Mouse (Mus musculus) hematopoietic stem cell, adult 5-6 weeks (primary cell): ENCODE measurements around the gene Gm9495. TPM values are rescaled to one million over a fixed set of nuclear protein-coding genes. Genes with fewer than 3 reads are reported as not detected.
"Not testable (repeated sequence)": the region's sequence is repeated elsewhere in the genome, so short reads cannot be mapped to it uniquely, and the experiment has no call there.

Source experiments
- ATAC-seq, 2 experiments: fragments of 125-278 bp in 1 of 2; replicated peaks in 1 of 2; 2 replicates each; pipeline ENCODE4 v1.8.0; 2016 to 2017; ENCODE audit warnings: inconsistent platforms in 2 of 2, mild to moderate bottlenecking in 2 of 2, moderate number of reproducible peaks in 2 of 2, low read depth in 1 of 2, moderate TSS enrichment in 1 of 2; ENCODE audit not compliant: low FRiP score in 2 of 2, poor library complexity in 2 of 2, severe bottlenecking in 2 of 2, insufficient read depth in 1 of 2, low TSS enrichment in 1 of 2
- total RNA-seq: library from RNA; stranded (forward); fragments of 172-1452, 232-1000 nt; gene quantifications from 2 replicates; pipeline ENCODE4 v1.2.3, GENCODE M21; 2017

Gene Gm9495
- not detected in 2 replicates for total RNA-seq

DNA sequence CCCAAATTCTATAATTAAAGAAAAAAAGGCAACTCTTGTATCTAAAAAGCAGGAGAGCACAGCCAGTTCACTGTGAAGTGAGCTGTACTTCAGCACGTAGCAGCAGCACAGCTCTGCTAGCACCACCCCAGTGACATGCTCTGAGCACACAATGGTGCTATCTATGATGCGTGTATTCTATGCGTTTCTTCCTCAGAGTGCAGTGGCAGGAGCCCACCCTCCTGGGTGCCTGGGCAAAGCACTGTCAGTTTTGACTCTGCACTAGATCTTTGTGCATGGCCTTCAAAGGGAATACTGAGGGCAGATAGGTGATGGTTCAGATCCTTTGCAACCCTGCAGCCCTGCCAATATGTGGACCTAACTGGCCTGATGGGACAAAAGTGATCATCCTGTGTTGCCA lies at the start of gene Gm9495:
Gene Gm9495 (minus strand): TSS at position 101 of the 400 bp plus-strand sequence.
- ATAC-seq = not testable (repeated sequence)

DNA sequence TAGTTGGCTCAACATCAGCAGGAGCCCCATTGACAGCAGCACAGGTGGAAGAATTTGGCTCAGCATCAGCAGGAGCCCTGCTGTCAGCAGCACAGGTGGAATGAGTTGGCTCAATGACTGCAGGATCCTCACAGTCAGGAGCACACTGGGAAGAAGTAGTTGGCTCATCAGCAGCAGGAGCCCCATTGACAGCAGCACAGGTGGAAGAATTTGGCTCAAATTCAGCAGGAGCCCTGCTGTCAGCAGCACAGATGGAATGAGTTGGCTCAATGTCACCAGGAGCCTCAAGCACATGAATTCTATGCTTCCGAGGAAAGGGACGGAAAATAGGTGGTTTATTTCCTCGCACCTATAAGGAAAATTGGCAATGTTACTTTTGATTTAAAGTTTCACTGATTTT lies 21.6 kb upstream of the Gm9495 start:
- ATAC-seq = not testable (repeated sequence)

DNA sequence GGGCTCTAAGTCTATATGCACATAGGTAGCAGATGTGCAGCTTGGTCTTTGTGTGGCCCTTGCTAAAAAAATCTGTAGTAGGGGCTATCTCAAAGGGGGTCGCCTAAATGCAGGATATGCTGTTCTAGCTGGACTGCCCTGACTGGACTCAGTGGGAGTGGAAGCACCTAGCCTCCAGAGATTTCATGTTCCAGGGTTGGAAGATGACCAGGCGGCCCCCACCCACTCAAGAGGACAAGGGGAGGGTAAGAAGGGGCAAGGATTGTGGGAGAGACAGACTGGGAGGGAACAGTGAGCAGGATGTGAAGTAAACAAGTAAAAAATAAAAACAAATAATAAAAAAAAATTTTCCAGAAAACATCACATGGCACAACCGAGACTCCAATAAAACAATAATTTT lies 33.3 kb downstream of the Gm9495 start:
- ATAC-seq = not testable (repeated sequence)

DNA sequence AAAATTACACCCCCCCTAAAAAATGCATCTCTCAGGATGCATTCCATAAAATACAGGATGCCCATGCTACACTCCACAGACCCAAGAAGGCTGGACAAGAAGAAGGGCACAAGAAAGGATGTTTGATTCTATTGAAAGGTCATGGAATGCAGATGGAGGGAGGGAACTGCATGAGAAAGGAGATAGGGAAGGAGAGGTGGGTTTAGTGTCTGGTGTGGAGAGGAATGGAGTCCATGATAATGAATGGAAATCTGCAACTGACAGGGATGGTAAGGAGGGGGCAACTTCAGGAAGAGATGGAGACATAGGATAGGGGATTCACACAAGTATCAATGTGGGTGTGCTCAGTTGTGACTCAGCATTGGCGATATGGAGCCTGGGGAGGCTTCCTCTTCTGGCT lies 39.0 kb downstream of the Gm9495 start:
- ATAC-seq = no peak

DNA sequence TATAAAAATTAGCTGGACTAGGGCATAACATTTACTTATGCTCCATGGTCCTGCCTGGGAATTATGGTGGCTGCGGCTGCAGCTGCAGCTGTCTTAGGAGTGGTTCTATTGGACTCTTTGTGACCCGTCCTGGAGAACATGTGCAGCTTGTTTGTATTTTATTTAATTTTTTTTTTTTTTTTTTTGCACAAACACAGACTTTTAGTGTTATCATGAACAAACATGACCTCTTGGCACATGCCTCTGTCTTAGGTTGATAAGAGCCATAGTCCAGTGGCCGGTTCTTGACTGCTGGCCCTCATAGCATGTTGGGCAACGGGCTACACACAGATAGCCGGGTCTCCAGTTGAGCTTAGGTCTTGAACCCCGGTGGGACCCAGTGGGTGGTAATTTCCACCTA lies 48.6 kb downstream of the Gm9495 start:
- no peak for ATAC-seq

DNA sequence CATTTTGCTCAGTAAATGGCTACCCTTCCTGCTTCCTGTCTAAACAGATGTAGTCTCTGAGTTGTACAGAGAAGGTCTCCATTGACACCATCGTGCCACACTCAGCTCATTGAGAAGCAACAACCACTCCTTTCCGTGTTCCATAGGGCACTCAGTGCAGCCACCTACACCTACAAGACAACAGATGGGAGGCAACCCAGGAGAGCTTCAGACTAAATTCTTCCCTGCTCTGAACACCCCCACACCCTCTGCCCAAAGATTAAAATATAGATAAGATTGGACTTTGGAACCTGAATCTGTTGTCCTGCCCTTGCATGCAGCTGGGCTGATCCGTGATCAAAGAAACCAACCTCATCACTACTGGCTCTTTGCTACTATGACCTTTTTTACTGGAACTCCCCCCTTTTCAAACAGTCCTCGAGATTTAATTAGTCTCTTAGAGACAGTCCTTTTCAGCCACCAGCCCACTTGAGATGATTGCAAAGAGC lies 53.4 kb downstream of the Gm9495 start:
- no peak for ATAC-seq

DNA sequence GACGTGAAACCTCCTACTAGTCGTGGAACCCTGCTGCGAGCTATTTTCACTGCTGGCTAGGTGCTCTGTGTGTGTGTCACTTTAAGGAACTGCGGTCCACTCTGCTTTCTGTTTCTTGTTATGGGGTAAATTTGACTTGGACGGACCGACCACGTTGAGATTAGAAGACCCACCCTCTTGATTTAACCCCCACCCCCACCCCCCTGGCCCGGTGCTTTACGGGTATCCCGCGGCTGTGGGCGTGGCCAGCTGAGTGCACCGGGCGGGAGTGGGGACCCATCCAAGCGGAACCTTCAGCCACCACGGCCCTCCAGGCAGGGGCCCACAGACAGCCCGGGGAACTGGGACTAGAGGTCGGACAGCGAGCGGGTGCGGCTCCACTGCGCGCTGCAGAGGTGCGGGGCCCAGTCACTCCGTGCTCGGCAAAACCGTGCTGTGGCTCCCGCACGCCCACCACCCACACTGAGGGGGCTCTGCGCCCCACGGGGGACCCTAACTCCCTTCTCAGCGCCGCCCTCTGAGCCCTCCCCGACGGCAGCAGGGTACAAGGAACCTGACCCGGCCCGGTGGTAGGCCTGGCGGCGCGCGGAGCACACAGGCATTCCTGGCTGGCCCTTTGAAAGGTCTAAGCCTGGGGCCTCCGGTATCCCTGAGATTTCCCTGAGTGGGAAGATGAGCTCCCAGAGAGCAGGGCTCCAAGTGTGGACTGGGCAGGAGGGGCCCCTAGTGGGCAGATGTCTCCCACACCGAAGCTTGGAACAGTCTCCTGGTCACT lies 54.0 kb downstream of the Gm9495 start:
- peak; percentile 63 to 77 for ATAC-seq

DNA sequence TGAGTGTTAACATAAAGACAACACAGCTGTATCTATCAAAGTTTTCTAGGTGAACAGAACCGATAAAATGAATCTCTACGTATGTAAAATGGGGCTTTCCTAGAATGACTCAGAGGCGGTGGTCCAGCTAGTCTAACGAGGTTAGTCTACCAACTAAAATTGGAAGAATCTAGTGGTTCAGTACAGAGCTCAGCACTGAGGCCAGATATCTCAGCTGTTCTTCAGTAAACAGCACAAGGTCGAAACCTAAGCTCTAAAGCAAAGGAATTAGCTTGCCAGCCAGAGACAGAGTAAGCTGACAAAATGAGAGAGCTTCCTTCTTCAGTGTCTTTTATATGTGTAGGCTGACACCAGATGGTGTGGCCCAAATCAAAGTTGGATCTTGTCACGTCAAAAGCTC lies 57.2 kb downstream of the Gm9495 start:
- ATAC-seq = no peak

DNA sequence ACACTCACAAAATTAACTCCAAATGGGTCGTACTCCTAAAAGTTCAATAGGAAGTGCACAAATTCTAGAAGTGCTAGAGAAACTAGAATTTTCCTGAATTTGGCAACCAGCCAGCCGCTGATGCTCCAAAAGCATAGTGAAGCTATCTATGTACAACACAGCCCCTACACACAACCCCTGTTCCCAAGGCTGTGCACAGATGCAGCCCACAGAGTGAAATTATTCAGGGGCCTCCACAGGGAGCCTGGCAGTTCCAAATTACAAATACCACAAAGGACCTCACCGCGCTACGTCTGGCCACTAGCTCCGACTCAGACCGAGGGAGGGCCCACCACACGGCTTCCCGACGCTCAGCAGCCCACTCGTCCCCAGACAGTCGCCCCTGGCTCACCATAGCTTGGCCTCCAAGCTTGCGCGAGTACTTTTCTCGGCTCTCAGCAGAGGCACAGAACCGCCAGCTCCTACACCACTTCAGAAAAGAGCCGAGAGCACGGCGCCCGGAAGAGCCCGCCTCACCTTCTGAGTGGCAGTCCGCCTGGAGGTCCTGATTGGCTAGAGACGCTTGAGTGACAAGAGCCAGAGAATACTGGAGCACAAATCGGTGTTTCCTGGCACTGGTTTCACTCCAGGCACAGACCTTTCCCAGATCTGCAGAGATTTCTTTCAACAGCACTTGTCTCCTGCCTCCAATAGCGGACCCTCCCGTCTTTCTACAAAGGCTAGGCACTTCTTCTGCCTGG lies 58.1 kb downstream of the Gm9495 start:
- peak; percentile 98 for ATAC-seq

DNA sequence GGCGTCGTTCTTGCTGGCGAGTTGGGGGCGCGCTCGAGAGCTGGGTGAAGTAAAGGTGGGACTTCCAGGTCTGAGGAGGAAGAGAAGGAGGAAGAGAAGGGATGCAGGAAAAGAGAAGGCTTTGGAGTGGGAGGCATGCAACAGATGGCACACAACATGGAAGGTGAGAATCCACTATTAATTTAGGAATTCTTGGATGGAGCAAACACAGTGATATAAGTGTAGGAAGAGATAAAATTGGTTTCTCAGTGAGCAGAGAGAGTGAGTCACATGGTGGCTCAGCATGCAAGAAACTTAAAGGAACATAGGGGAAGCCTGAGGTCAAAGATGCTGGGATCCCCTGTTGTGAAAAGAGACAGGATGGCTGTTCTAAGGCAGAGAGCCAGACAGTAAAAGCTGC lies 69.0 kb downstream of the Gm9495 start:
- ATAC-seq = no peak

Other genes with a start within 250 kb of the Gm9495 start
- gene Zfp930, start 244.5 kb downstream of the Gm9495 start, total RNA-seq = 23.0 and 32.8 TPM in 2 replicates
- gene D130040H23Rik, start 182.5 kb downstream of the Gm9495 start, total RNA-seq = 11.7 and 22.1 TPM in 2 replicates
- not detected in 2 replicates for gene Gm7697, start 69.4 kb upstream of the Gm9495 start, total RNA-seq
- gene Zfp868, start 172.0 kb upstream of the Gm9495 start, total RNA-seq = 22.6 and 27.9 TPM in 2 replicates
- gene Zfp964, start 200.9 kb upstream of the Gm9495 start, total RNA-seq = 1.2 and 4.8 TPM in 2 replicates